Mouse (Mus musculus): ENCODE data around the gene Osbpl5.

GRCm38 (mm10) chr7:143711381-143711780 is 45.4 kb downstream of the Osbpl5 start:
- TF ChIP-seq CTCF (IDR thresholded peaks at IDR 0.05; ENCODE audit: control insufficient read depth, insufficient read depth, low read length) (no peak), POLR2A (IDR thresholded peaks at IDR 0.05; ENCODE audit: borderline replicate concordance, control insufficient read depth, low read depth, low read length) (no peak)
